Mouse (Mus musculus) neural tube, embryonic 10.5 days (tissue): ENCODE results near the gene Maml3.
A peak's percentile ranks its signal among the peaks of the same experiment; 100 is the strongest.

ENCODE experiments used
- DNase-seq: peaks from one replicate; pipeline ENCODE4 v3.0.0-alpha.2; 2017; ENCODE audit warnings: low spot score; ENCODE audit errors: extremely low spot score

Gene Maml3

DNA sequence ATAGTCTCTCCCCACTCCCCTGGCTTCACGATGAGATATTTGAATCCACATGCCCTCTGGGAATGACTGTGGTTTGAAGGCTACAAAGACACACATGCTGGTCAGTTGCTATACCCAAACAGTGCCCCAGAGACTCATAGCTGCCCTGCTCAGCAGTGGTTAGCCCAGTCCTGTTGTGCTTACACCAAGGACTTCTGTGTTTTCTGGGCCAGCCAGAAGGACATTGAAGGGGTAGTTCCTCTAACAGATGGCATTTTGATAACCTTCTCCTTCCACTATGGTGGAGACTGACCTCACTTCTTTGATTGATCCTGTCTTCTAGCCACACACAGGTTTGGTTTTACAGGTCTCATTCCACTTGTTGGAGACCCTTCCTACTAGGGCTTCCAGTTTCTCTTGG, 189.5 kb downstream of the Maml3 start:
- DNase-seq: no peak

DNA sequence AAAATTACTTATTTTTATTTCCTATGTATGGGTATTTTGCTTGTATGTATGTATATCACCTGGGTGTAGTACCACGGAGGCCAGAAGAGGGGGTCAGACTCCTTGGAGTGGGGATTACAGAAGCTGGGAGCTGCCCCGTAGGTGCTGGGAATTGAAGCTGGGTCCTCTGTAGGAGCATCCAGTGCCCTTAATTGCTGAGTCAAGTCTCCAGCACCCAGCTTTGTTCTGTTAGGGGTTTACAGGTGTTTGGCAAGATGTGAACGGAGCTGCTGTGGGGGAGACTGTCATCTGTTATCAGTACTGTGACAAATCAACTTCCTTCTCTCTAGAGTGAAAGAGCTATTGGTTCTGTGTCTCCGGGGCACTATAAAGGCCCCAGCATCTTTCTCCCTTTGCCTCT, 190.0 kb downstream of the Maml3 start:
- DNase-seq: no peak

GRCm38 (mm10) chr3:51913498-51913897, 191.4 kb downstream of the Maml3 start:
- no peak for DNase-seq

DNA sequence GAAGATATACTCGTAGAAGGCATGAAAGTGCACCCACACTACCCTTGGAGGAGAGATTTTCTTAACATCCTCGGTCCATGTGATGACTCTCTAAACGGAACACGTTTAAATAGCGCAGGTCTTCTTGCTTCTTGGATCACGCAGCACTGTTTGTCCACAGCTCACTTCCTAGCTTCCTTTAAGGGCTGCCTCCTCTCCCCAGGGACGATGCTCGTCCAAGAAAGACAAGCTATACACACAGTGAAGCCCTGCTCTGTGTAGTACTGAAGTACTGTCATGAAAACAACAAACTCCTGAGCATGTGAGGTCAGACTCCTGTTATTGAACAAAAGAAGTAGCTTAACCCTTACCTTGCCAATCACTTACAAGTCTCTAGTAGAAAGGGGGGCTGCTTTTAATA, 192.7 kb downstream of the Maml3 start:
- DNase-seq: no peak

DNA sequence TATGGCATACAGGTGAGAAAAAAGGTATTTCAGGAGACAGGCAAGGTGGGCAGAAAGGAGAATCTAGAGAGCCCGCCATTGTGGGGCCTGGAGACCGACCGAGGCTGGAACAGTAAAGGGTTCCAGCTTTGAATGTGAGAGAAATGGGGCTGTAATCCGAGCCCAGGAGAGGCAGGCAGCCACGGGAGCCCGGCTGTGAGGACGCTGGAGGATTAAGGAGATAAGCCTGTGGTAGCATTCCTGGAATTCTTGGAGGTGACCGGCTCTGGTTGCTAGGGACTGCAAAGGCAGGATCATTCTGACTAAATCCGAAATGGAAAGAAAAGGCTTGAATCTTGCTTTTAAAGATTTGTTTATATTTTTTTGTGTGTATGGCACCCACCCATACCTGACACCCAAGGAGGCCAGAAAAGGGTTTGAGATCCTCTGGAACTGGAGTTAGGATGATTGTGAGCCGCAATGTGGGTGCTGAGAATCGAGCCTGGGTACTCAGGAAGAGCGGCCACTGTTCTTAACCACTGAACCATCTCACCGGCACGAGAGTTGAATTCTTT, 196.4 kb downstream of the Maml3 start:
- peak; percentile 49 for DNase-seq

GRCm38 (mm10) chr3:51907113-51907860, 197.6 kb downstream of the Maml3 start:
- no peak for DNase-seq

DNA sequence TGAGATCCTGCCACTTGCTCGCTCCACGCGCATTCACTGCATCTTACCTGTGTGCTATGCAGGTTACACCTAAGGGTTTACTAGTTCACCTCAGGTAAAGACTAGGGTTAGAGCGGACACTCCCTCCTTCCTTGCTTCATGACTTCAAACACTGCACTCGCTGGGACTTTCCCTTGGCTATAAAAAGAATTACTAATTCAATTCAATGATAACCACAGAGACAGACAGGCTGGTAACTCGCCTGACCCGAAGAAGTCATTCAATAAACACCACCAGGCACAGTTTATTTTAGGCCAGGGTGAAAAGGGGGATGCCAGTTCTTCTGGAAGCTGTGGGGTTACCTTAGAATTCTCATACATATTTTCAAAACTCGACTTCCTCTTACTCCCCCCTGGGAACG, 199.0 kb downstream of the Maml3 start:
- no peak for DNase-seq

DNA sequence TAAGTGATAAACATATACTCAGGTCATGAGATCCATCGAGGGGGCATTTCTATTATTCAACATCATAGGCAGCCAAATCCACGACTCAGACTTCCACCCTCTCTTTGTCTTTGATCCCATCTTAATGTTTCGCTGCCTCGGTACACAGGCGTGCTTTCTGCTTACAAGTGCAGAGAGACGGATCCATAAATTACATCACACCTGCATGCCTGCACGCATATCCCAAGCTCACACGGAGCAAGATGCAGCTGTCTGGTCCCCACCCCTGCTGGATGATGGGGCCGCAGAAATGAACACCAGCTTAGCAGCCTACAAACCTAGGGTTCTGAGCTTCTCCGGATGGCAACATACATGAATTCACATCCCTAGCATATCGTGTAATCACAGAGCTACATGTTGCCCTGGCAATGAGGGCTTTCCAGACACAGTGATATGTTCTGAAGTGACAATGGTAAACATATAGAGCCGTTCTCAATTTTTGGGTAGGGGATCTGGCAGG, 200.5 kb downstream of the Maml3 start:
- DNase-seq: no peak

DNA sequence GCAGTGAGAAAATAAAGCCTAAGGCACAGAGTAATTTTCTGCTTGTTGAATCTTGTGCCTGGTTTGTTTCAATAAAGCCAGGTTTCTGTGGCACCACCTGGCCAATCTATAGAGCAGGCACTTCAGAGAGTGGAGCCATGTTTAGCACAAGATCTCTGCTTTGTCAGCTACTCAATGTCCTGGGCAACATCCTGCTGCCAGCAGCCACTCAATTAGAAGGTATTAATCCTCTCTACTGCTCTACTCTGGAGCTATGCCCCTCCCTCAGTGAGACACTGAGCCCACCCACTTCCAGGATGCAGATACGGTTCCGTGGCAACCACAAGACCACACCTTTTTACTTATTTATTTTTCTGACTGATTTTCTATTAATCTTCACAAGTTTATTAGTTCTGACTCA, 203.7 kb downstream of the Maml3 start:
- DNase-seq: no peak

DNA sequence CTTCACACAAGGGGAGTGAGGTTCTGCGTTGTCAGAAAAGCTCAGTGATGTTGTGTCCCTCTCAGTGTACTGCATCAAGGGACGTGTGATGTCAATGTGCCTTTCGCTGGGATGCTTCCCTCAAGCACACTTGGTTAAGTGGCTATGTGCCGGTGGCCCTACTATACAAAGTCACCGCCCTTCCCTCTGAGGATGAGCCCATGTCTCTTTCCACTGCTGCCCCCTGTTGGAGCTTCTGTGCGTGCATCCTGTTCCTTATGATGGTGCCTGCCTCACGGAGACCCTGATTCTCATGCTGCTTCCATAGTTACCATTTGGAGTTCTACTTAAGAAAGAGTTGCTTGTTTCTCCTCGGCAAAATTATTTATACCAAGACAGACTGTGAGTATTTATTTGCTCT, 210.4 kb downstream of the Maml3 start:
- no peak for DNase-seq

DNA sequence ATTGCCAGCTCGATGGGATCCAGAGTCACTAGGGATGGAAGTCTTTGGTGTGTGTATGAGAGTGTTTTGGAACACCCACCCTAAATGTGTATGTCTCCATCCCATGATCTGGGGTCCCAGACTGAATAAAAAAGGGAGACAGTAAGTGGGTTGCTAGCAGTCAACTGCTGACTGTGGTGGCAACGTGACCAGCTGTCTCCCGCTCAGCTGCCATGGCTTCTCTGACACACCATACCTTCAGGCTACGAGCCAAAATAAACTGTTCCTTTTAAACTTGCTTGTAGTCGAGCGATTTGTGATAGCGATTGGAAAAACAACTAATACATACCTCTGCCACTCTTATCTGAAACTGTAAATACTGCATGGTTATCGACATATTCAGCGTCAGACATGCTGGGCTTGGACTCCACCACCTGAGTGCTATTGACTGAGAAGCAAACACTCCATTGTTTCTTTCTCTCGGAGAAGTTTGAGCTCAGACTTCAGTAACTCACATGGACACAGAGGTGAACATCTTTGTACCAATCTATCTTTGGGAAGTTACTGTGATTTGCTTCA, 213.2 kb downstream of the Maml3 start:
- DNase-seq: no peak

DNA sequence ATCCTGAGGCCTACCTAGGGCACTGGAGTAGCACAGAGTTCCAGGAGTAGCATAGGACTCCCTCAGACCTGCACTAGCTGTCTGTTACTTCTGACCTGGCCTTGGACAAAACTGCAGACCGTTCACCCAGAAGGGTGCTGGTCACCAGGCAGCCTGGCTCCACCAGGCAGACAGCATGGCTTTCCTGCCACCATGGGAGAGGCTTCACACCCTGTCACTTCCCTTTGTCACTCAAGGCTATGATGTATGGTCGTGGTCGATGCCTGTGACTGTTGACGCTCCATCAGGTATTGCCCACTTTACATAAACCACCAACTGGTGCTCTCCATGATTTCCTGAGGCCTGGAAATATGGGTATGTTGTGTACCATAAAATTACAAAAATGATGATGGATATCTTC, 214.7 kb downstream of the Maml3 start:
- no peak for DNase-seq

GRCm38 (mm10) chr3:51889776-51890175, 215.1 kb downstream of the Maml3 start:
- no peak for DNase-seq

DNA sequence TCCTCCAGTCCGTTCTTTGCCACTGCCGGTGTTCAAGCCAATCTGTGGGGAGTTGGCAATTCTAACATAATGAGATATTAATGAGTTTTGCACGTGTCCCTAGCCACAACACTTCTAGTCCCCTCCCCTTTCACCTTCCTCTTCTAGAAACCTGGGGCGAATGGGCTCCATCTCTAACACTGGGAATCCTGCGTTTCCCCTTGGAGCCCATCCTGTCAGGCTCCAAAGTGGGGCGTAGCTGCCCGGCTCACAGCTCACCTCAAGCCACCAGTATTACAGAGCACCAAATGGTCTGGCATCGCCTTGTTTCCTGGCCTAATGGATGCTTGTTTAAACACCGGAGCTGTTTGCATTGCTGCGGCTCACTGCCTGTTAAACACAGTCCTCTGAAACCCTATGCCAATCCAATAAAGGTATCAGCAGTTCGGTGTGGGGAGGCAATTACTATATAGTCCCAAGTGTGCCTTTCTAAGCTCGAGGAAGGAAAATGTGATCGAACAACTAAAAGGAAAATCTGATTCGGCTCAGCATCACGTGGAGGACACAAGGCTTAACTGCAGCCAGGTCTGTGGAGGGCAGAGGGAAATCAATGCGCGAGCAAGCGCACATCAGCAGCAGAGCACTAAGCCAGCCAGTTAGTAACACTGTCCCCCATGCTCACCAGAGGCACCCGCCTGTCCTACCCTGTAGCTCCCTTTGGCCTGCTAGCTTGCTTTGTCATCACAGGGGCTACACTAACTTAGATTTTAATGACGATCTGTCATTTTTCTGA, 216.0 kb downstream of the Maml3 start:
- DNase-seq: peak; percentile 50

DNA sequence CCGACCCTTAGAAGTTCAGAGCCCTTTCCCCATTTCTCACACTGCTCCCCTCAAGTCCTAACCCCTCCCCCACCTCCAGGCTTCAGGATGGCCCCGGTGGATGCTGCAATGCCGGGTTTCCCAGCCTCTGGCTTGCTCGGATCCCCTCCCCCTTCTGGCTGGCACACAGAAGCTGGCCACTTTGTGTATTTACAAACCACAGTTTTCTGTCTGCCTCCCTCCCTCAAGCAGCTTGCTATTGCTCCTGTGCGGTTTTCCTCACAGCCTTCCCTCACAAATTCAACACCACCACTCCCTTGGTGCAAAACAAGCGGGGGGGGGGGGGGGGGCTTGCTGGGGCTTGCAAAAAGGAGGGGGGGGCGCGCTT, 216.6 kb downstream of the Maml3 start:
- peak; percentile 32 for DNase-seq

DNA sequence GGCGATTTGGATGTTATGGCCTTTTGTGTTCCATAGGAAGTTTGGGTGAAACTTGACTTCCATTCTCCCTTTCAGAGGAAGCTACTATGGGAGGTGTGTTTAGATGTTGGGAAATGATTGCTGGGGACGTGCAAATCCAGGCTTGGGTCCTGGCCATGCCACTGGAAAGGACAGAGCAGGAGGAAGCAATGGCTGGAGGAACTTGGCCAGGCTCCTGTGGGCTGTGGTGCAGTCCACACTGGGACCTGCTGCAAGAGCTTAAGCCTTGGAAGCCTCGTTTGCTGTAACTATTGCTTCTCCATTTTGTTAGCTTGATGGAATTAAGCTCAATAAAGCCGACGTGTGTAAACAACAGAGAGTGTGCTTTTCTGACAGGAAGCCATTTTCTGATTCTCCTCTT, 219.0 kb downstream of the Maml3 start:
- no peak for DNase-seq

- no peak for DNase-seq
These were observed 219.4 kb downstream of the Maml3 start for GRCm38 (mm10) chr3:51885487-51885886.

GRCm38 (mm10) chr3:51881981-51882380, 222.9 kb downstream of the Maml3 start:
- DNase-seq: no peak

- no peak for DNase-seq
These were observed 223.5 kb downstream of the Maml3 start for GRCm38 (mm10) chr3:51881393-51881792.

DNA sequence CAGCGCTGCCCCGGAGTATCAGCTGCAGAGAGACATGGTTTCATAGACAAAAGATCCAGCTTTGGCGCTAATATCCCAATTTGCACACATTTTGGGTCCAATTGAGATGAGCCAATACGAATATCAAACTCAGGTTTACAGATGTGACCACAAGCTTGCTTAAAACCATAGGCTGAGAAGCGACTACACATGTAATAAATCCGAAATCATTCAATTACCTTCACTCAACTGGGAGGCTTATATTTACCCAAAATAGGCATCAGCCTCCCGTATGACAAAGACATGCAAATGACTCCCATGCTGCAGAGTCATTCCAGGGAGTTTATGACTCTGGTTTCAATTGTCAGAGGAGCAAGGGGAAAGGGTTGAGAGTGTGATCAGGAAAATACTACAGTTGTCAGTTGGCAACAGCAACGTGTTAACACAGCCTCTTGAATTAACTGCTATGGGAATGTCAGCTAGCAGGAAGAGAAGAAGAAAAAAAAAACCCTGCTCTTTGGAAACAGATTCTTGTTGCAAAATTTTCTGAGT, 224.3 kb downstream of the Maml3 start:
- no peak for DNase-seq

GRCm38 (mm10) chr3:51879211-51879610, 225.7 kb downstream of the Maml3 start:
- no peak for DNase-seq

DNA sequence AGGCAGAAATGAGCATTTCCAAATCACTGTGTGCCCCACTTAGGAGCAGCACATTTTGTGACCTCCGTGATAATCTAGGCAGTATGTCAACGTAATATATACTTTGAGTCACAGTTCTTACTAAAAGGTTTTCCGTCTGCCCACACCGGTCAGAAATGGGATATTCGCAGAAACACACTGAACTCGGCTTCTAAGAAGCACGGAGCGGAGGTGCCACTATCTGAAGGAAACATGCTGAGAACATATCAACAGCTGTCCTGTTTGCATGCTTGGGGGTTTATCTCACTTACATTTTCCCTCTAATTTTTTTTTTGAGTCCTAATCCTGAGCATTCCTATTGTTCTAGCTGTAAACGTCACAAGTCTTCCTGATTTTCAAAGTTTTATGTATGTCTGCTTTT, 226.3 kb downstream of the Maml3 start:
- DNase-seq: no peak
